Mouse (Mus musculus) cortical plate, adult 2 months (tissue): ENCODE results near the gene Atad5.
"Not testable (repeated sequence)": the region's sequence is repeated elsewhere in the genome, so short reads cannot be mapped to it uniquely, and the experiment has no call there.

Experiments used
- CTCF ChIP-seq: fragments of 200-500 bp; IDR thresholded peaks from 2 replicates; pipeline ENCODE4 v1.5.1; 2011; ENCODE audit warnings: mild to moderate bottlenecking, control low read depth, low read length; ENCODE audit not compliant: insufficient read depth; ENCODE audit errors: extremely low read depth
- POLR2A ChIP-seq: fragments of 200-500 bp; IDR thresholded peaks from 2 replicates; pipeline ENCODE4 v1.6.1; 2011; ENCODE audit warnings: mild to moderate bottlenecking, low read length, control low read depth; ENCODE audit not compliant: insufficient read depth; ENCODE audit errors: extremely low read depth

- TF ChIP-seq POLR2A, CTCF: not testable (repeated sequence)
Observed at GRCm38 (mm10) chr11:80066373-80066772, 22.8 kb upstream of the Atad5 start.
